Mouse (Mus musculus) cerebellum, postnatal 25 days (tissue): ENCODE data around the gene Kcnj4.

Source experiments
- DNase-seq, 2 experiments: peaks; one replicate each; pipeline ENCODE4 v3.0.0; 2021; ENCODE audit warnings: mixed read lengths in 2 of 2

Gene Kcnj4

DNA sequence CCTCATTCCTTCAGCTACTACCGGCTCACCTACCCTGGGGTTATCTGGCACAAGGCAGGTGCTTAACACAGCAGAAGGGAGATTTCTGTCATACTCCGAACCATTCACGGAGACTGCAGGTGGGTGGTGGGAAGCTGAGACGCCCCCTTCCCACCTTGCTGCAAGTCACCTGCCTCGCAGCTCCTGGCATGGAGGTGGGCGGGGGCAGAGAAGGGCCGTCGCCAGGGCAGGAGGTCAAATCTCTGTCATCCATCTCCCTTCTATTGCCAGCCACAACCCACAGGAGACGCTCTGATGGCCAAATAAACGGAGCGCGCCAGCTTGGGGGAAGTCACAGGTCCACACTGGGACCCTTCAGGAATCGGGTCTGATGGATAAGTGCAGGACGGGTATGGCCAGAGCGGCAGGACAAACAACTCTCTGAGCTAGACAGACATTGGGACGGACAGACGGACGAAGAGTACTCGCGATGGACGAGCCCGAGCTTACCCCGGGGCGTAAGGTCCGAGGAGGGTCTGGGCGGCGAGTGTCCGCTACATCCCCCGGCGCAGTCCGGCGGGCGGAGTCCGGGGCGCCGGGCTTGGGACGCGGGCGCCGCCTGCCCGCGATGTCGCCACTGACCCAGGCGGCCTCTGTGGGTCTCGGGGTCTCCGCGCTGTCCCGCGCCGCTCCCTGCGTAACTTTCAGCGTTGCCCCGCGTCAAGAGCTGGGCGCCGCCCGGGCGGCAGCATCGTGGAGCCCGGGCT lies at the start of gene Kcnj4:
TSS of gene Kcnj4 (minus strand) at position 535 of the 746 bp plus-strand sequence.
- DNase-seq, result peak in 1 of 2 experiments; percentile 26

DNA sequence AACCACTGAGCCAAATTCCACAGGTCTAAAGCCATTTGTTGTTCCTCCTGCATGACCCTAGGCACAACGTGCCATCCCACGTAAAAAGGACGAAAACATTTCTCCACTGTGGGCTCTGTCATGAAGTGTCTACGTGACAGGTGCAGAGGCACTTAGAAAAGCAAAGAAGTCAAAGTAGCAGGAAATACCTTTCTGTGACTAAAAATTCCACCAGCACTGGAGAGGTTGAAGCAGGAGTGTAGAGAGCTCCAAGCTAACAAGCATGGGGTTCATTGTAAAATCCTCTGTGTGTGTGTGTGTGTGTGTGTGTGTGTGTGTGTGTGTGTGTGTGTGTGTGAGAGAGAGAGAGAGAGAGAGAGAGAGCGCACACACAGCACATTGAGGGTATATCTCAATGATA lies 47.5 kb upstream of the Kcnj4 start:
- no peak for DNase-seq

DNA sequence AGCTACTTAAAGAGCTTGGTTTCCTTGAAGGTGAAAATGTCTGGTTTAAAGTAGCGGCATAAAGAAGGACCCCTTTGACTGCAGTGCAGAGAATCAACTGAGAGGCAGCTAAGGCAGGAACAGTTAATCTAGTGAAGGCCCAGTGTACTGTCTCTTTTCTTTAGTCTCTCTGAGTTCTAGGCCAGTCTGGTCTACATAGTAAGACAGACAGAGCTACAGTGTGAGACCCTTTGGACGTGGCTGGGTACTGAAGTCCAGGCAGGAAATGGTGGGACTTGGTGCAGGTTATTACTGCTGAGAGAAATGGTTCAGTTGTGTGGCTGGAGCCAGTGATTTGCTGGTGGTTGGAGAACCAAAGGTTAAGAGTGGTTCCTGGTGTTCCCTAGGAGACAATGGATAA lies 43.2 kb upstream of the Kcnj4 start:
- no peak for DNase-seq

DNA sequence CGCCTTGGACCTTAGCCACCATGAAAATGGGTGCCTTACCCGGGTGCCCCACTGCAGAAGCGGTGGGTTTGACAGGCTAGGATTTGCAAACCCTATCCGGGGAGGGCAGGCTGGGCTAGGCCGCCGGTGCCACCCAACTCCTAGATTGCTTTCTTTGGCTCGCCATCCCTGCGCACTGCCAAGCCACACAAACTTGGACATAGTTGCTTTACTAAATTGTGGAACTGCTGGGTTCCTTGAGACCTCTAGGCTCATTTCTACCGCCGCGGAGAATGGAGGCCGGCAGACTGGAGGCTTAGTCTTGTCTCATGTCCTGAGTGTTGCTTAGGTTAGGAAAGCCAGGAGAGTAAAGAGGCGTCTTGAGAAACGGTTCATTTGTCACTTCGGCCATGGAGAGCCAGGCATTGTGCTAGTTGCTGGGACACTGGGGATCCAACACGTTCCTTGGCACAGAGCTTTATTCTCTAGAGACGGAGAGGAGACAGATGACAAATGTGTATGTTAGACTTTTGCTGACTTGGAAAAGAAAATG lies 42.3 kb upstream of the Kcnj4 start:
- DNase-seq, result no peak

GRCm38 (mm10) chr15:79546410-79547288 lies 41.6 kb upstream of the Kcnj4 start, which contains the start of gene Ddx17:
TSS of gene Ddx17 (minus strand) at chr15:79546741.
- DNase-seq, result peak; percentile 99 to 100

GRCm38 (mm10) chr15:79545921-79546399 lies 40.9 kb upstream of the Kcnj4 start:
- DNase-seq, result peak in 1 of 2 experiments; percentile 81

- DNase-seq, result no peak
Measured at GRCm38 (mm10) chr15:79545496-79545895, 40.5 kb upstream of the Kcnj4 start.

- DNase-seq, result no peak
Measured at GRCm38 (mm10) chr15:79543968-79544367, 38.9 kb upstream of the Kcnj4 start.

- DNase-seq, result no peak
Measured at GRCm38 (mm10) chr15:79533796-79534195, 28.8 kb upstream of the Kcnj4 start.

GRCm38 (mm10) chr15:79529935-79530334 lies 24.9 kb upstream of the Kcnj4 start:
- no peak for DNase-seq

- DNase-seq, result no peak
Measured at GRCm38 (mm10) chr15:79527991-79528639, 23.1 kb upstream of the Kcnj4 start.

DNA sequence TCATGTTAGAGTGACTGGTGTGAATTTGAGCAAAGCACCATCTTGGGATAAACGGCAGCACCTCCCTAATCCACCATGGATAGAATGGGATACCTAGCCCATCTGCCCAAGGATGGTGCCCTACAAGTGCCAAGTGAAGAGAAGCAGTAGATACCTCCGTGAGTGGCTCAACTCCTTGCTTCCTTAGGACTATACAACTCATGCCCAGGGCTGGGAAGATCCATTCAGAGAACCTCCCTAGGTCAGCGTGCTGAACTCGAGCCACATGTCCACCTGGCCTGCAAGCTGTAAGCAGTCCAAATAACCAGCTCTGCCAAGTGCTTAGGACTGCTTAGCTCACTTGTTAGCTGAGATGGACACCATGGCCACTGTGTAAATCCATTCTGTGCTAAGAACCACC lies 22.2 kb upstream of the Kcnj4 start:
- DNase-seq, result peak; percentile 67 to 77

DNA sequence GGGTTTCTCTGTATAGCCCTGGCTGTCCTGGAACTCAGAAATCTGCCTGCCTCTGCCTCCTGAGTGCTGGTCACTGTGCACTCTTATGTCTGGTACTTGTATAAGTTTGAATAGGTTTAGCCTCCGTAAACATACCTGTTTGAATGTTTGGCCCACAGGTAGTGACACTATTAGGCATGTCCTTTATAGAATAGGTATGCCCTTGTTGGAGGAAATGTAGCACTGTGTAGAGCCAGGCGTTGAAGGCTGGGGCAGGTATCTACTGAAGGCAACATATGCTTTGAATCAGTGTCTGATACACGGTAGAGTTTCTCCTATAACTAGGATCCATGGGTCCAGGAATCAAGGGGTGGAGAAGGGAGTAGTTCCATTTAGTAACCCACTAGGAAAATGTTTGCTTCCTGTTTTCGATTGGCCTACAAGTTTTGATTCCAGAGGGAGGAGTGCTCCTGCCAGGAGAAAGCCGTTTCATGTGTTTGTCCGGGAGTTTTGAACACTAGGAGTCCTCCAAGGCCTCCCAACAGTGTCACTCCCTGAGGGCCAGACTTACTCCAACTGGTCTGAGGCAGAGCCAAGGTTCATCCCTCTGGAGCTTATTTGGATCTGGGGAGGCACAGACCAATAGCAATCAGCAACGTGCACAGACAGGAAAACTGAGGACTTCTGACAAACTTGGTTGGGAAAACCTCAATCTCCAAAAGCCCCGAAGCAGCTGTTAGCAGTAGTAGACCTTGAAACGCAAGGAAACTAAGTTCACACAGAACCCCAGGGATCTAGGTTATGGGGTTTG lies 21.1 kb upstream of the Kcnj4 start:
- no peak for DNase-seq

GRCm38 (mm10) chr15:79525564-79525963 lies 20.5 kb upstream of the Kcnj4 start:
- DNase-seq, result no peak

DNA sequence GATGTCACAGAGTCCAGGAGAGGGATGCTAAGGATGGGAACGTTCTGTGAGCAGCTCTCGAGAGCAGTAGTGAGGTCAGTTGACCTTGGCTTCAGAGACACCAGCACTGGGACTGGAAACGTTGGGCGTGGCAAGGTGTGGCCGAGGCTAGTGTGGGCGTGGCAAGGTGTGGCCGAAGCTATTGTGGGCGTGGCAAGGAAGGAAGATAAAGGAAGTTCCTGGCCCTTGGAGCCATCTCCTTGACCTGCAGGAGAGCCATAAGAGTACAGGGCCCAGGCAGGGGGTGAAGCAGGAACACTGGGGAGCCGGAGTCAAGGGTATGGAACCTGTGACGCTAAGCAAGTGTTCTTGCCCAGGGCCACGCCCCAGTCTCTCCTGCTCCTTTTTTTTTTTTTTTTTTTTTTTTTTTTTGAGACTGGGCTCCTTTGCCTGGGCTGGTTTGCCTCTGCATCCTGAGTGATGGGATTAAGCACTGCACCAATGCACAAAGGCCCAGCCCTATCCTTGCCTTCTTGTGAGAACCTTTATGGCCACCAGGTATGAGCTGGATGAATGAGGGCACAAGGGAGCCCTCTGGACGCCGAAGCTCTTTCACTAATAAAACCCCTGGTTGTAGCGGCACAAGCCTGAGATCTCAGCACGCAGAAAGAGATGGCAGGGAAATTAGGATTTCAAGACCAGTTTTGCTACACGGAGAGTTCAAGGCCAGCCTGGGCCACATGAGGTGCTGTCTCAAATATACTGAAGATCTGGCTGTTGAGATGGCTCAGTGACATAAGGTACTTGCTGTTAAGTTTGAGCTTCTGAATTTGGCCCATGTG lies 14.6 kb upstream of the Kcnj4 start:
- no peak for DNase-seq

DNA sequence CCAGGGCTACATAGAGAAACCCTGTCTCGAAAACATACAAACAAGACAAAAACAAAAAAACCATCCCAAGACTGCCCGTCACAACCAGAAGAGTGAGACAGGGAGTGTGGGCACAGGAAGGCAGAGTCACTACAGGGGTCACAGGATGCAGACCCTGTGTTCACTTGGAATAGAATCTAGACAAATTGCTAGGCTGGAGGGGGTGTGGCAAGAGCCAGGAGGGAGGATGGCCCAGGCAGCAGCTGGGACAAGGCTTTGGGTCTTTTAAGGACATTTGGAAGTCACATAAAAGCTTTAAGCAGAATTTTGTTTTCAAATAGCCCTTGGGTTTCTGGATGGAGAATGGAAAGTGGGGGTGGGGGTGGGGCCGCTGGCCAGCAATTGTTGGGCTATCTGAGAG lies 13.5 kb upstream of the Kcnj4 start:
- no peak for DNase-seq

GRCm38 (mm10) chr15:79517710-79518109 lies 12.7 kb upstream of the Kcnj4 start:
- peak; percentile 36 to 56 for DNase-seq

DNA sequence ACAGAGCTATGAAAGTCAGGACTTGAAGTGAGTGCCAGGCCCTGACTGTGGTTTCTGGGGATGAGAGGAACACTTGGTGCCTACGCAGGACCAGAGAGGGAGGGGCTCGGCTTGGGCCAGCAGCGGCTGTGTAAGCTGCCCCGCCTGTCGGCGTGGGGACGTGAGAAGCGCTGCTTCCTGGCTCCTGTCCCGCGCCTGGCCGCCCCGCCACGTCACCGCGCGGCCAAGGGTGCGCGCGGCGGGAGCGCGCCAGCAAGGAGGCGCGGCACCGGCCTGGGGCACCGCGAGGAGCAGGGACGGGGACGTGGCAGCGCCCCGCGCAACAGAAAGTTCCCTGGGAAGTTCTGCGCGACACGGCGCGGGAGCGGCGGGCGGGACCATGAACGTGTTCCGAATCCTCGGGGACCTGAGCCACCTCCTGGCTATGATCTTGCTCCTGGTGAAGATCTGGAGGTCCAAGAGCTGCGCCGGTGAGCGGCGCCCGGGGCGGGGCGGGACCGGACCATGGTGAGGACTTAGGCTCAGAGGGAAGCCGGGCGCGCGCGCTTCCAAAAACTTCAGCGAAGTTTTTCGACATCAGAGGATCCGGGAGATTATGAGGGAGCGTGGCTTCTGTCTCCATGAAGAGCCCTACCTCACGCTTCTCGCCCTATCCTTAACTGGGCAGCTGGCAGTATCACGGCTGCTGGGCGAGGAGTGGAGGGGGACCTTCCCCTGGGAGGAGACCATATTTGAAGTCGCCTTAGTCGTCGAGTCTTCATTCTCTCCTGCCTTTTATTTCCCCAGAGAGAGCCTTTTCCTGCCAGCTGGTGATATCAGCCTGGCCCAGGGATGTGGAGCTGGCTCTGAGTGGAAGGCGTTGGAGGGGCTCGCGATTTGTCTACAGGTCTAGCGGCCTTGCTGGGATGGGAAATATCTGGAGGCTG lies 11.4 kb upstream of the Kcnj4 start, which contains the start of gene Kdelr3:
TSS of gene Kdelr3 (plus strand) at position 241 of the 926 bp plus-strand sequence.
- DNase-seq, result peak; percentile 47 to 70

GRCm38 (mm10) chr15:79513940-79514339 lies 8.9 kb upstream of the Kcnj4 start:
- DNase-seq, result no peak
